Mouse (Mus musculus): ENCODE results near the gene Sox10. TPM values are rescaled to one million over a fixed set of nuclear protein-coding genes. Genes with fewer than 3 reads are reported as not detected.

Gene Sox10
- polyA plus RNA-seq, 2 experiments, result 9.0 to 20.3 TPM

GRCm38 (mm10) chr15:79124331-79124875 is 40.6 kb downstream of the Sox10 start:
- ATAC-seq (ENCODE audit: low FRiP score, low read depth), result no peak
- TF ChIP-seq POLR2A (IDR thresholded peaks at IDR 0.05; ENCODE audit: borderline replicate concordance, extremely low read depth, insufficient read depth, insufficient read length), result no peak
- 78% methylated on average over 10 of the region's 10 CpGs for WGBS

GRCm38 (mm10) chr15:79123751-79124150 is 41.3 kb downstream of the Sox10 start:
- DNase-seq (ENCODE audit: low spot score), result no peak
- Histone ChIP-seq H3K4me2 (replicated peaks; ENCODE audit: low read depth, low read length, severe bottlenecking) (no peak overlapping the region), H3K4me1 (ENCODE audit: control insufficient read depth, insufficient read depth, low read length) (no peaks in the 10 kb centered on the region), H3K4me3 (replicated peaks; ENCODE audit: low read length) (no peak overlapping the region), H3K27me3 (ENCODE audit: control insufficient read depth, insufficient read depth, low read length) (no peaks in the 10 kb centered on the region), H3K9me3 (ENCODE audit: control insufficient read depth, low read length) (no peaks in the 10 kb centered on the region), H3K27ac (replicated peaks; ENCODE audit: low read depth, low read length) (no peak overlapping the region), H3K9ac (ENCODE audit: low read depth, low read length, severe bottlenecking) (no peak overlapping the region), H3K36me3 (ENCODE audit: control insufficient read depth, insufficient read depth, low read length) (peaks cover 89% of the 10 kb centered on the region)
- ATAC-seq (ENCODE audit: low FRiP score, low read depth), result no peak
- no peak for TF ChIP-seq POLR2A (IDR thresholded peaks at IDR 0.05; ENCODE audit: borderline replicate concordance, extremely low read depth, insufficient read depth, insufficient read length)
- WGBS, result 88% methylated on average over 6 of the region's 6 CpGs

More at GRCm38 (mm10) chr15:79124331-79124875, 40.6 kb downstream of the Sox10 start:
- Histone ChIP-seq H3K4me1 (ENCODE audit: control insufficient read depth, insufficient read depth, low read length) (no peaks in the 10 kb centered on the region), H3K4me2 (replicated peaks; ENCODE audit: low read depth, low read length, severe bottlenecking) (no peak overlapping the region), H3K27ac (replicated peaks; ENCODE audit: low read depth, low read length) (no peak overlapping the region), H3K36me3 (ENCODE audit: control insufficient read depth, insufficient read depth, low read length) (peaks cover 88% of the 10 kb centered on the region), H3K9me3 (ENCODE audit: control insufficient read depth, low read length) (no peaks in the 10 kb centered on the region), H3K9ac (ENCODE audit: low read depth, low read length, severe bottlenecking) (no peak overlapping the region), H3K4me3 (replicated peaks; ENCODE audit: low read length) (no peak overlapping the region), H3K27me3 (ENCODE audit: control insufficient read depth, insufficient read depth, low read length) (no peaks in the 10 kb centered on the region)
- DNase-seq (ENCODE audit: low spot score), result no peak

- Histone ChIP-seq H3K27ac (replicated peaks; ENCODE audit: low read depth, low read length) (no peak overlapping the region), H3K36me3 (ENCODE audit: control insufficient read depth, insufficient read depth, low read length) (peaks cover 89% of the 10 kb centered on the region), H3K27me3 (ENCODE audit: control insufficient read depth, insufficient read depth, low read length) (no peaks in the 10 kb centered on the region), H3K4me3 (replicated peaks; ENCODE audit: low read length) (no peak overlapping the region), H3K9ac (ENCODE audit: low read depth, low read length, severe bottlenecking) (no peak overlapping the region), H3K4me1 (ENCODE audit: control insufficient read depth, insufficient read depth, low read length) (no peaks in the 10 kb centered on the region), H3K9me3 (ENCODE audit: control insufficient read depth, low read length) (no peaks in the 10 kb centered on the region), H3K4me2 (replicated peaks; ENCODE audit: low read depth, low read length, severe bottlenecking) (no peak overlapping the region)
- WGBS, result 73% methylated on average over 13 of the region's 13 CpGs
- no peak for TF ChIP-seq POLR2A (IDR thresholded peaks at IDR 0.05; ENCODE audit: borderline replicate concordance, extremely low read depth, insufficient read depth, insufficient read length)
- no peak for DNase-seq (ENCODE audit: low spot score)
- ATAC-seq (ENCODE audit: low FRiP score, low read depth), result no peak
Measured at GRCm38 (mm10) chr15:79122546-79122945, 42.5 kb downstream of the Sox10 start.

GRCm38 (mm10) chr15:79122119-79122518 is 42.9 kb downstream of the Sox10 start:
- Histone ChIP-seq H3K27ac (replicated peaks; ENCODE audit: low read depth, low read length) (no peak overlapping the region), H3K36me3 (ENCODE audit: control insufficient read depth, insufficient read depth, low read length) (peaks cover 89% of the 10 kb centered on the region), H3K4me3 (replicated peaks; ENCODE audit: low read length) (no peak overlapping the region), H3K9me3 (ENCODE audit: control insufficient read depth, low read length) (no peaks in the 10 kb centered on the region), H3K4me1 (ENCODE audit: control insufficient read depth, insufficient read depth, low read length) (no peaks in the 10 kb centered on the region), H3K4me2 (replicated peaks; ENCODE audit: low read depth, low read length, severe bottlenecking) (no peak overlapping the region), H3K27me3 (ENCODE audit: control insufficient read depth, insufficient read depth, low read length) (no peaks in the 10 kb centered on the region), H3K9ac (ENCODE audit: low read depth, low read length, severe bottlenecking) (no peak overlapping the region)
- no peak for ATAC-seq (ENCODE audit: low FRiP score, low read depth)
- WGBS, result 61% methylated on average over 4 of the region's 4 CpGs
- TF ChIP-seq POLR2A (IDR thresholded peaks at IDR 0.05; ENCODE audit: borderline replicate concordance, extremely low read depth, insufficient read depth, insufficient read length), result no peak
- DNase-seq (ENCODE audit: low spot score), result no peak

GRCm38 (mm10) chr15:79119491-79119890 is 45.5 kb downstream of the Sox10 start:
- H3K9me3 ChIP-seq (ENCODE audit: control insufficient read depth, low read length), result no peaks in the 10 kb centered on the region
- no peak overlapping the region for H3K4me2 ChIP-seq (replicated peaks; ENCODE audit: low read depth, low read length, severe bottlenecking)
- no peak overlapping the region for H3K9ac ChIP-seq (ENCODE audit: low read depth, low read length, severe bottlenecking)
- no peak for TF ChIP-seq POLR2A (IDR thresholded peaks at IDR 0.05; ENCODE audit: borderline replicate concordance, extremely low read depth, insufficient read depth, insufficient read length)
- no peak overlapping the region for H3K27ac ChIP-seq (replicated peaks; ENCODE audit: low read depth, low read length)
- no peak overlapping the region for H3K4me3 ChIP-seq (replicated peaks; ENCODE audit: low read length)
- H3K27me3 ChIP-seq (ENCODE audit: control insufficient read depth, insufficient read depth, low read length), result no peaks in the 10 kb centered on the region
- H3K36me3 ChIP-seq (ENCODE audit: control insufficient read depth, insufficient read depth, low read length), result peaks cover 84% of the 10 kb centered on the region
- no peaks in the 10 kb centered on the region for H3K4me1 ChIP-seq (ENCODE audit: control insufficient read depth, insufficient read depth, low read length)
- ATAC-seq (ENCODE audit: low FRiP score, low read depth) (no peak), DNase-seq (ENCODE audit: low spot score) (no peak)
- WGBS, result 80% methylated on average over 9 of the region's 9 CpGs

All from limb, embryonic 14.5 days (tissue).